Mouse (Mus musculus) lung, embryonic 14.5 days (tissue): ENCODE results near the gene Wdr66. TPM values are rescaled to one million over a fixed set of nuclear protein-coding genes. Genes with fewer than 3 reads are reported as not detected.
A peak's percentile ranks its signal among the peaks of the same experiment; 100 is the strongest.

Experiments used
- ATAC-seq: fragments of 200-750 bp; cut with Nextera tagmentation; 2 replicates; pipeline ENCODE4 v1.8.0; 2017; ENCODE audit warnings: mild to moderate bottlenecking, moderate TSS enrichment, moderate library complexity; ENCODE audit not compliant: insufficient read depth
- DNase-seq: peaks from one replicate; pipeline ENCODE4 v3.0.0-alpha.2; 2015
- H3K27ac ChIP-seq: fragments of 300-500 bp; sonication (generic); 2 replicates; pipeline ENCODE4 v1.5.1; 2014; ENCODE audit warnings: low read depth, mild to moderate bottlenecking, moderate library complexity
- H3K27me3 ChIP-seq: fragments of 300-500 bp; sonication (generic); 2 replicates; pipeline ENCODE4 v1.6.1; 2014; ENCODE audit warnings: low read length, control low read depth; ENCODE audit not compliant: insufficient read depth
- H3K36me3 ChIP-seq: fragments of 300-500 bp; sonication (generic); 2 replicates; pipeline ENCODE4 v1.6.1; 2014; ENCODE audit warnings: control low read depth; ENCODE audit not compliant: insufficient read depth
- H3K4me1 ChIP-seq: fragments of 300-500 bp; sonication (generic); 2 replicates; pipeline ENCODE4 v1.6.1; 2014; ENCODE audit warnings: antibody characterized with exemption, control low read depth; ENCODE audit not compliant: insufficient read depth
- H3K4me2 ChIP-seq: fragments of 300-500 bp; sonication (generic); 2 replicates; pipeline ENCODE4 v1.6.1; 2014; ENCODE audit warnings: mild to moderate bottlenecking
- H3K4me3 ChIP-seq: fragments of 300-500 bp; sonication (generic); 2 replicates; pipeline ENCODE4 v1.5.1; 2014; ENCODE audit warnings: low read depth, low read length
- H3K9ac ChIP-seq: fragments of 300-500 bp; sonication (generic); 2 replicates; pipeline ENCODE4 v1.6.1; 2014
- H3K9me3 ChIP-seq: fragments of 300-500 bp; sonication (generic); 2 replicates; pipeline ENCODE4 v1.6.1; 2016; ENCODE audit warnings: low read depth, low read length, control low read depth
- CTCF ChIP-seq: IDR thresholded peaks from 2 replicates; pipeline ENCODE4 v1.5.1; 2016; ENCODE audit warnings: antibody characterized with exemption, low read depth
- WGBS: fragments of 180-500 bp; shearing (Covaris S2); extraction: QIAGEN DNeasy Blood & Tissue Kit; methylation state at CpG from one replicate; pipeline ENCODE4 v1.1.7; 2014; 5-methylcytosine and 5-hydroxymethylcytosine counted together
- polyA plus RNA-seq: library from polyadenylated mRNA; unstranded; fragments of >200 nt; fragmentation: Nextera tagmentation; extraction: Ambion mirVana; gene quantifications from 2 replicates; pipeline ENCODE4 v1.2.1, GENCODE M21; 2014

Gene Wdr66
- polyA plus RNA-seq, 1 experiment from 2014 or later = 0.57 TPM

DNA sequence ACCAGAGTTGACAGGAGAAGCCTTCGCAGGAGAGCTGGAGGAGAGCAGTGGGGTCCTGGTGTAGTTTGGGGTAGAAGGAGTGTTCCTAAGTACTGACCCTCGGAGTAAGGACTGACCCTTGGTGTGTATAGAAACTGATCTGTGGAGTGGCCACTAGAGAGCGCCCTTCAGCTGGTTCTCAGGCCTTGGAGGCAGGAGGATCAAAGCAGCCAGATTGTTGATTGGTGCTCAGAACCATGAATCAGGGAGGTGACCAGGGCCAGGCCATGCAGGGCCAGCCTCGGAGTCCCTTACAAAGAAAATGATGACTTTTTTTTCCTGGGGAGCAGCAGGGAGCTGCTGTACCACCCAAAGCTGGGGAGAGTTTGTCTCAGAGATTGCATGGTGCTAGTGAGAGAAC is 6.4 kb upstream of the Wdr66 start:
- no peaks in the 10 kb centered on the region for H3K9me3 ChIP-seq
- no peak overlapping the region for H3K4me2 ChIP-seq
- ATAC-seq = 0 out of 2 replicates have a peak, but pooled peaks have one; percentile 21
- no peaks in the 10 kb centered on the region for H3K4me1 ChIP-seq
- no peak overlapping the region for H3K27ac ChIP-seq
- H3K36me3 ChIP-seq = peaks cover 45% of the 10 kb centered on the region; the same call in 1 of the 2 replicates
- no peak overlapping the region for H3K9ac ChIP-seq
- DNase-seq = peak; percentile 77
- peak; percentile 73 for TF ChIP-seq CTCF
- no peak overlapping the region for H3K4me3 ChIP-seq
- H3K27me3 ChIP-seq = no peaks in the 10 kb centered on the region
- 16% methylated on average over 4 of the region's 4 CpGs for WGBS

GRCm38 (mm10) chr5:123251390-123251789 is 512 bp upstream of the Wdr66 start:
- peak overlapping the region; percentile 56; the same call in 1 of the 2 replicates for H3K4me2 ChIP-seq
- WGBS = 60% methylated on average over 8 of the region's 8 CpGs

DNA sequence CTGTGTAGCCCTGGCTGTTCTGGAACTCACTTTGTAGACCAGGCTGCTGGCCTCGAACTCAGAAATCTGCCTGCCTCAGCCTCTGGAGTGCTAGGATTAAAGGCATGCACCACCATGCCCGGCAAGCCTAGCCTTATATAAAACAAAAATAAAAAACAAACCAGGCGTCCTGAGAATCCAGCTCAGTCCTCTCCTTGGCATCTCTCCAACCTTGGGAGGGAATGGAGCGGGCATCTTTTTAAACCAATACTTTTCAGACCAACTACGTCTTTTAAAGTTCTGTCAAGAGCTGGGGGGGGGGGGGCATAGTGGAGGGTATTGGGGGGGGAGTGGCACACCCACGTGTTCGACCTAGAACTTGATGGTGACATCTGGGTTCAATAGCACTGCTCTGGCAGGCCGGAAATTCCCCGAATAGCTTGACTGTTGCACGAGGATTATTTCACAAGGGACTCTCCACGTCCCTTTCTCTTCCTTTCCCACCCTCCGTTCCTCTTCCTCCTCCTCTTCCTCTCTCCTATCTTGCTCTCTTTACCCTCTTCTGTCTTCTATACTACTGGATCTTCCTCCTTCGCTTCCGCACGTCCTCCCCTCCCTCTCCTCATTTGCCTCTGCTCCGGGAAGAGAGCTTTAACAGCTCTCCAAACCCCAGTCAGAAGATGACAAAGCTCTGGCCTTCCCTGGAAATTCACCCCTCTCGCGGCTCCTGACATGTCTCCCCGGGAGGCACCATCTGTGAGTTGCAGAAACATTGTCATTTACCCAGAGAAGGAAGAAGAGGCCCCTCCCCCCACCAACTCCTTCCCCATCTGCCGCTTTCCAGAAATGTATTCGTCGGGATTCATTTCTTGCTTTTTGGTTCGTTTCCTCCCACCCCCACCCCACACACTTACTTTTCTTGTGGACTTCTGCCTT is 5.2 kb downstream of the Wdr66 start:
- no peaks in the 10 kb centered on the region for H3K9me3 ChIP-seq
- H3K27ac ChIP-seq = peak overlapping the region; percentile 44; the same call in 1 of the 2 replicates
- WGBS = 20% methylated on average over 23 of the region's 23 CpGs
- ATAC-seq (peak; percentile 19; the same call in 1 of the 2 replicates), DNase-seq (peak; percentile 67)
- TF ChIP-seq CTCF = no peak
- H3K4me1 ChIP-seq = no peaks in the 10 kb centered on the region; the same call in 1 of the 2 replicates
- no peaks in the 10 kb centered on the region for H3K36me3 ChIP-seq
- peak overlapping the region; percentile 15; the same call in 1 of the 2 replicates for H3K9ac ChIP-seq
- H3K4me3 ChIP-seq = peak overlapping the region; percentile 15; the same call in 1 of the 2 replicates
- peak overlapping the region; percentile 51 for H3K4me2 ChIP-seq
- no peaks in the 10 kb centered on the region for H3K27me3 ChIP-seq

More at GRCm38 (mm10) chr5:123251390-123251789, 512 bp upstream of the Wdr66 start:
- DNase-seq (no peak), ATAC-seq (0 out of 2 replicates have a peak, but pooled peaks have one; percentile 42)
- Histone ChIP-seq H3K27ac (no peak overlapping the region), H3K27me3 (no peaks in the 10 kb centered on the region), H3K9ac (no peak overlapping the region), H3K36me3 (peaks cover 13% of the 10 kb centered on the region; the same call in 1 of the 2 replicates), H3K4me1 (no peaks in the 10 kb centered on the region), H3K9me3 (no peaks in the 10 kb centered on the region), H3K4me3 (no peak overlapping the region)
- no peak for TF ChIP-seq CTCF

GRCm38 (mm10) chr5:123258990-123259389 is 7.1 kb downstream of the Wdr66 start:
- Histone ChIP-seq H3K4me2 (no peak overlapping the region), H3K9me3 (no peaks in the 10 kb centered on the region), H3K4me1 (no peaks in the 10 kb centered on the region; the same call in 1 of the 2 replicates), H3K4me3 (no peak overlapping the region), H3K27me3 (no peaks in the 10 kb centered on the region), H3K9ac (no peak overlapping the region), H3K27ac (no peak overlapping the region), H3K36me3 (no peaks in the 10 kb centered on the region)
- peak; percentile 69 for TF ChIP-seq CTCF
- no peak for ATAC-seq
- peak; percentile 60 for DNase-seq
- 51% methylated on average over 5 of the region's 5 CpGs for WGBS

DNA sequence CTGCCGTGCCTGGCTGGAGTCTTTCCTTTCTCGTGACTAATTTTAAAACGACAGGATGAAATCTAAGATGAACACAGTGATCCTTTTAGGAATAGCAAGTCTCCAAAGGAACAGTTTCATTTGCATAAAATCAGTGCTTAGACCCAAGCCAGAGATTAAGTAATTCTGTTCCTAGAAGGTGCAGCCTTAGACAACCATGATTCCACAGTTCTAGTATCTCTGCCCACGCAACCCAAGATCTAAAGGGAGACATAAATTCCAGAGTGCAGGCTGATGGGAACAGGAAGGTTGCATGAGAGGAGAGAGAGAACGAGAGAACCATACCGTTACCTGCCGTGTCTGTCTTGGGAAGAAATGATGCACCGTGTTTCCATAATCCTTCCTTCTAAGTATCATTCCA is 8.8 kb downstream of the Wdr66 start:
- H3K4me1 ChIP-seq = no peaks in the 10 kb centered on the region; the same call in 1 of the 2 replicates
- H3K4me3 ChIP-seq = no peak overlapping the region
- DNase-seq = no peak
- TF ChIP-seq CTCF = no peak
- H3K9me3 ChIP-seq = no peaks in the 10 kb centered on the region
- no peak overlapping the region for H3K27ac ChIP-seq
- ATAC-seq = no peak
- no peak overlapping the region for H3K9ac ChIP-seq
- WGBS = 81% methylated on average over 8 of the region's 8 CpGs
- H3K4me2 ChIP-seq = no peak overlapping the region
- H3K27me3 ChIP-seq = no peaks in the 10 kb centered on the region
- no peaks in the 10 kb centered on the region for H3K36me3 ChIP-seq

GRCm38 (mm10) chr5:123266909-123267308 is 15.0 kb downstream of the Wdr66 start:
- no peaks in the 10 kb centered on the region for H3K9me3 ChIP-seq
- TF ChIP-seq CTCF = peak; percentile 34
- H3K9ac ChIP-seq = no peak overlapping the region
- no peaks in the 10 kb centered on the region for H3K36me3 ChIP-seq
- no peaks in the 10 kb centered on the region for H3K4me1 ChIP-seq
- no peaks in the 10 kb centered on the region for H3K27me3 ChIP-seq
- H3K27ac ChIP-seq = no peak overlapping the region
- peak; percentile 41 for DNase-seq
- no peak for ATAC-seq
- H3K4me2 ChIP-seq = no peak overlapping the region
- no peak overlapping the region for H3K4me3 ChIP-seq
- 80% methylated on average over 3 of the region's 3 CpGs for WGBS
